Mouse (Mus musculus): ENCODE results near the gene Pdlim5. TPM values are rescaled to one million over a fixed set of nuclear protein-coding genes. Genes with fewer than 3 reads are reported as not detected.
"Not testable (repeated sequence)": the region's sequence is repeated elsewhere in the genome, so short reads cannot be mapped to it uniquely, and the experiment has no call there.

Pdlim5 gene
- 100 to 1,000 TPM; 512 to 573 TPM for total RNA-seq (2021)
- long read RNA-seq, experiment 1, partial matches to known transcripts: 21 of 324 reads
- long read RNA-seq, experiment 1, other reads (novel, unspliced or antisense): 303 of 324 reads
- long read RNA-seq, experiment 2, full-length matches to known transcripts: 1 of 387 reads
- long read RNA-seq, experiment 2, partial matches to known transcripts: 13 of 387 reads
- long read RNA-seq, experiment 2, other reads (novel, unspliced or antisense): 373 of 387 reads

DNA sequence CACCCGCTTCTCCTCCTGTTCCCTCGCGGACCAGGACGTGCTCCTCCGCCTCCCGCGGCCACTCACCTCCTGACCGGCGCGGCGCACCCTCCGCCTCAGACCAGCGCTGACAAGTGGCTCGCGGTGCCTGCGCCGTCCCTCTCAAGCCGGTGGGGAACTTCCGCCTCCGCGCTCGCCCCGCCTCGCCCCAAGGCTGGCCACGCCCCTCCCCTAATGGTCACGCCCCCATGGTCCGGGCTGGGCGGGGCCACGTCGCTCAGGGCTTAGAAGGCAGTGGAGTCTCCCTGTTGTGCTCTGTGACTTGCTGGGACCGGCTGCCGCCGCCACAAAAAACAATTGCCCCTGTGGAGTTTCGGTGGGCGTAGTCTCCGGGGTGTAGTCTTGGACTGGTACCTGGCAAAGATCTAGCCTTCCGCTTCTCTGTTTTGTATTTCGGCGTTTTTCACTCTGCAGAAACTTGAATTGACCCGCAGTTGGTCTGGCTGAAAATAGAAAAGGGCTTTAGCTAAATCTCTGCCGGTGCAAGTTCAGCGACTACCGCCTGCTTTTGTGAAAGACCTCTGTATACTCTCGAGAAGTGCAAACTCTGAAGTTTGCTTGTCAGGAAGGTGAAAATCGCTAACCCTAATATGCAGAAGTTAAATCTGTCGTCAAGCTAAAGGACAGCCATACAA lies at the start of gene Pdlim5:
TSS of gene Pdlim5 (minus strand) at position 177 of the 674 bp plus-strand sequence.
- DNase-seq: peak; percentile 94 to 97
- intact Hi-C loops (cut with DNase I): loop anchor here (2.0 kb wide), 1 partner anchor 47 kb away; no protein-coding TSS in a partner anchor

DNA sequence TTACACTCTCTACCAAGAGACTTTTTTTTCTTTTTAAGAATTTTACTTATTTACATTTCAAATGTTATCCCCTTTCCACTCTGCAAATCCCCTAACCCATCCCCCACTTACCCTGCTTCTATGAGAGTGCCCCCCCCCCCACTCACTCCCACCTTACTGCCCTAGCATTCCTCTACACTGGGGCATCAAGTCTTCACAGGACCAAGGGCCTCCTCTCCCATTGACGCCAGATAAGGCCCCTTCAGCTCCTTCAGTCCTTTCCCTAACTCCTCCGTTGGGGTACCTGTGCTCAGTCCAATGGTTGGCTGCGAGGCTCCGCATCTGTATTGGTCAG lies 48.2 kb upstream of the Pdlim5 start:
- no peak for DNase-seq
- intact Hi-C loops (cut with DNase I): loop anchor here (2.0 to 5.0 kb wide), 3 partner anchors 49 to 149 kb away; partner anchors contain the start of gene Pdlim5

DNA sequence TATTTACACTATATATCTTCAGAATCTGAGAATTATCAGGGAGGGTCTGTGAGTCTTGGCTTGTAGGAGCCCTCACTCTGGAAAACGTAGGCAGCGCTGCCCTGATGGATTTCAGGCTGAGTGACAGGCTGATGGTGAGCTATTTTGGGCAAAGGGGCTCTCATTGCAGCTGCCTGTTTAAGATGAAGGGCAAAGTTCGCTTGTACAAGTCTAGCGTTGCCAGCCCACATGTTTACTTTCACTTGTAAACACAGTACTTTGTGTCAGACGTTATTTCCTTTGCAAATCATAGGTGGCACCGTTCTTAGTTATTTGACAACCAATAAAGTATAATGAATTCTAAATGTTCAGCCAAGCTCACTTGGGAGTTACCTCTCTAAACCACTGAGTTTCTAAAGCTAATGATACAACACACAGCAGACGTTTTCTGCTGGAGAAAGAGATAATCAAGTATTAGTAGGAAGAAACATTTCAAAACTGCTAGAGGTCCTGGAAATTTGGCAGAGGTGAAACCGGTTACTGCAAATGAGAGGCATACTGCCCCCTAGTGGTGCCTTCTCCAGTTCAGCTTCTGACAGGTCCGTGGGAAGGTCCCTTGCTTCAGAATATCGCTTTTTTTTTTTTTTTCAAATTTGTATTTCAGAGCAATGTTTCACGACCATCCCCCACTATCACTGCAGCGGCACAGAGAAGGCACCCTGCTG lies 47.7 kb upstream of the Pdlim5 start:
- intact Hi-C loops (cut with DNase I): loop anchor here (2.0 to 5.0 kb wide), 2 partner anchors 48 to 71 kb away; partner anchors contain the start of gene Pdlim5
- peak; percentile 68 to 89 for DNase-seq

DNA sequence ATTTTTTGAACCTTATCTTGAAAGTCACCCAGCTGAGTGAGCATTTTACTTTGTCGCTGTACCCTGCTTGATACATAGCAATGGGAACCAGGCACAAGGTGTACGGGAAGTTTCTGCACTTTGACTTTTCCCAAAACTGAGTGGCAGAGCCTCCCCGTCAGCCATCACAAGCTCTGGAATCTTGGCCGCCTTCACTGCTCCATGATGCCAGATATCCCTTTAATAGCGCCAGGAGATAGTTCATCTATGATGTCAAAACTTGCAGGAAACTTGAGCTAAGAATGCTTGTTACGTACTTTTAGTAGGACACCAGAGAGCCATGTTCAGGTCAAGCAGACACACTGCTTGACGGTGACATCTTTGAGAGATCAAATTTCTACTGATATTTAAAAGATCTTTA lies 46.7 kb upstream of the Pdlim5 start:
- intact Hi-C loops (cut with DNase I): loop anchor here (2.0 to 5.0 kb wide), 2 partner anchors 47 to 70 kb away; partner anchors contain the start of gene Pdlim5
- DNase-seq: peak in 1 of 2 experiments; percentile 31

DNA sequence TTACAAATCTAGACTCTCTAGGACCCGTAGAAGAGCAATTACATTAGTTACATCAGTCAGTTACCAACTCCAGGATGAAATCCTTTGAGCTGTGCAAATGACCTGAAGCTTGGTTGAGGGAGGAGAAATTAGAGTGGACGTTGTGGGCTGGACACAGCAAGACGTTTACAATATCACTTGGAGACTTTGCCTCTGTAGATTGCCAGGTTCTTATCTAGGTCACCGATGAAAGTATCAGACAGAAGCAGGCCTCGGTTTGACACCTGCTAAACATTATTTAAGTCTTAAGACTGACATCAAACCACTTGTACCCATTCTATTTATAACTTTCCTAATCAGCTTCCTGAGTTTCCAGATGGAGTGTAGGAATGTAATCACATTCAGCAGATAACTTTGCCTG lies 45.6 kb upstream of the Pdlim5 start:
- intact Hi-C loops (cut with DNase I): loop anchor here (5.0 kb wide), 1 partner anchor 69 kb away; no protein-coding TSS in a partner anchor
- DNase-seq: no peak

DNA sequence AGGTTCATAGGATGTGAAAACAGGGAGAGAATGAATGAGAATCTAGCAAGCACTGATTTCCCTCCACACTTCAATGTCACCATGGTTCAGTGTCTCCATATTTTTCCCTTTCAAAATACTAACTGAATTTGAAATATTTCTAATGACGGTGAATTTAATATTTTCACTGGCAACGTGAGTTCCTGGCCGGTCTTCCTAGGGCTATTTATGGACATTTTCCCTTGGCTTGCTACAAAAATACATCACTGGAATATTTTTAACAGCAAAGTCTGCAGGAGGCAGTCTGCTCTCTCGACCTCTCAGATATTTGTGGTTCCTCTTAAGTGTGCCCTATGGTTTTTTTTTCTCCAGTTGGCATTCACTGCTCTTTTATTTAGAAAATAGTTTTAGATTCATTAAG lies 44.7 kb upstream of the Pdlim5 start:
- intact Hi-C loops (cut with DNase I): loop anchor here (5.0 kb wide), 1 partner anchor 68 kb away; no protein-coding TSS in a partner anchor
- DNase-seq: no peak

DNA sequence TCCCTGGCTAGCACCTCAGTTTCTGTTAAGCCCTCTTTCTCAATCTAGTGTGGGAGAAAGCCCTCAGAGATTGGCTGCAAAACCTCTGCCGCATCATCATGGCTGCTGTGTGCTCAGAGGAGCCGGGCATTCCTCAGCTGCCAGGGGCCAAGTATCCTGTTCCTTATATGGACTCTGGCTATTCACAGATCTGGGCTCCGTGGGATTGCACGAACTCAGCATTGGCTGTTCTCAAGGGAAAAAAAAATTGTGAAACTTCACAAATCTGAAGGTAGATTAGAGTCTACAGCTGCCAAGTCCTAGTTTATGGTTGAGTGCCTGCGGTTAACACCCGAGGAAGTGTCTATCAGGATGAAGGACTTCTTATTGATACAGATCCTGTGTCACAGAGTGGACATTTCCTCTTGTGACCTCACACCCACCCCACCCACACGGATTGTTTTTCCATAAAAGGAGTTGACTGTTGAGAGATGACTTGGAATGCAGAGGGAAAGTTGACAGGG lies 44.1 kb upstream of the Pdlim5 start:
- peak in 1 of 2 experiments; percentile 39 for DNase-seq
- intact Hi-C loops (cut with DNase I): loop anchor here (5.0 kb wide), 1 partner anchor 67 kb away; no protein-coding TSS in a partner anchor

DNA sequence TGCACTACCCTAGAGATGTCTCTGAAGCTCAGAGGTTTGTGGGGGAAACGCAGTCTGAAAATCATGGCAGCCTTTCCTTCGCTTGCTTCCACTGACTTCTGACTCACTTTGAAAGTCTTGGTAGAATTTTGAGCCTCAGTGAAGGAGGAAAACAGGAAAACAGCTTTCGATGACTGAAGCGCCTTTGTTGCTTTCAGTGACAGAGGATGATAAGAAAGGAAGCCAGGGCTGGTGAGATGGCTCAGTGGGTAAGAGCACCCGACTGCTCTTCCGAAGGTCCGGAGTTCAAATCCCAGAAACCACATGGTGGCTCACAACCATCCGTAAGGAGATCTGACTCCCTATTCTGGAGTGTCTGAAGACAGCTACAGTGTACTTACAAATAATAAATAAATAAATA lies 43.1 kb upstream of the Pdlim5 start:
- DNase-seq; intact Hi-C loops (cut with DNase I): not testable (repeated sequence)

DNA sequence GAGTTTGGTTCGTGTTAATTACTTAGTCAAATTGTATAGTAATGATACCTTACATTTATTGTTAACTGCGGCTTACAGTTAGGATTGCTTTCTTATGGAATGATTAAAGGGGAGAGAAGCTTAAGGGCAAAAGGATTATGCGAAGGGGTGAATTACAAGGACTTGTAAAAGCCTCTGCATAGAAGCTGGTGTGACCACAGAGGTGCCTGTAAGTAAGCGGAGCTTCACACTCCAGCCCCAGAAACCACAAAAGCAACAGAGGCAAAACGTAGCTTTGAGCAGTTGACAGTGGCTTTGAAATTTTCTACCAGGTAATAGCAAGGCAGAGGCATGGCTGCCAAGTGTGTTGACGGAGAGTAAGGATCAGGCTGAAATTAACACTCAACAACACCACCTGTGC lies 41.3 kb upstream of the Pdlim5 start:
- DNase-seq: no peak
- intact Hi-C loops (cut with DNase I): no loop called here

DNA sequence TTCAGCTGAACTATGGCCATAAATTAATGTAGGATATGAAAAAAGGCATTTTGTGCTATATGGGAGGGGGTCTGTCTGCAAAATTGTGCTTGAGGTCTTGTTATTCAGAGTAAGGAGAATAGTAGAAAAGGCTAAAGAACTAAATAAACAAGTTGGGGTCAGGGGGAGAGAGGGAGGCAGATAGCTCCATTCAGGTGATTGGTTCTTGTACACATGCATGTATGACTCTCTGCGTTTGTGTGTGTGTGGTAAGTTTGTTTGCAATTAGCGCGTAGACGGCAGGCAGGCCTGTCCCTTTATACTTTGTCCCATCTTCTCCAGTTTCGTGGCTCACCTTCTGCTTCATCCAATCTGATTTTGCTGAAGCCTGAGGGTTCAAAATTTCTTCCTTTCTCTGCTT lies 40.7 kb upstream of the Pdlim5 start:
- DNase-seq: no peak

DNA sequence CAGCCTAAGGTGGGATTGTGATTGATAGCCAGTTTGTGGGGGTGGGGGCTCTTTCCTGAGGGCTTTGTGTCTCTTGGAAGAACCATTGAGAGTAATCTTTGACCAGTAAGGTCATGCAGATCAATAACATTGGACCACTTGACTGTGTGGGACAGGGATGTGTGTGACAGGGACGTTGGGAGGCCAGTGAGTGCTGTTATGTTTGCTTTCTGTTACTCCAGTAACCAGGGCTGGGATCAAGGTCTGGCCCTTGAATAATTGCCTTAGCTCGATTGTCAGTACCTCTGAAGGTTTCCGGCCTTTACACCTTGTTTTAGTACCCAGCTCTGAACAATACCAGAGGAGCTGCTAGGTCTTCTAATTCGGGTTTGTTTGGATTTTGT lies 39.3 kb upstream of the Pdlim5 start:
- DNase-seq: no peak
- intact Hi-C loops (cut with DNase I): no loop called here

More for the DNA sequence above, 40.7 kb upstream of the Pdlim5 start:
- intact Hi-C loops (cut with DNase I): no loop called here

DNA sequence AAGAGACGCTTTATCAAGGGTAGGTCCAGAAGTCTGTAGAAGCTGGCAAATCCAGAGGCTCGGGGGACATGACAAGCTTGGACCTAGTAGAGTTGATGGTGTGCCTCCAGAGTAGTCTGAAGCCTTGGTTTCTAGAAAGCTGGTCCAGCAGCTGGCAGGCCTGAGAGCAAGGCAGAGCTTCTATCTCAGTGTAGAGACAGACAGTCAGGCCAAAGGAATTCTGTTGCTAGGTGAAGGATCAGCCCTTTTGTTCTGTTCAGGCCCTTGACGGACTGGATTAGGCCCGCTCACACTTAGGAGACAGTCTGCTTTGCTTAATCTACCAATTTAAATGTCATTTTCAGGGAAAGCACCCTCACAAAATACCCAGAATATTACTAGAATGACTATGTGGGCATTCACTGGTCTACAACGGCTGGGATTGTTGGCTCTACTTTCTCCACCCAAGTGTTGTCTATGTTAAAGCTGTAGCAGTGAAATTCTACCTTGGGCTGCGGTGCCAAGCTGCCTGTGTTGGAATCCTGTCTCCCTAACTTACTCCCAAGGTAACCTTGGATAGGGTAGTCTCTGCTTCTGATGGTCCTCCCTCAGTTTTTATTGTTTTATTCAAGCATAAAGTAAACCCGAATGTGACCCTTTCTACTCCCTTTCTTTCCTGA lies 38.8 kb upstream of the Pdlim5 start:
- DNase-seq: no peak
- intact Hi-C loops (cut with DNase I): no loop called here

DNA sequence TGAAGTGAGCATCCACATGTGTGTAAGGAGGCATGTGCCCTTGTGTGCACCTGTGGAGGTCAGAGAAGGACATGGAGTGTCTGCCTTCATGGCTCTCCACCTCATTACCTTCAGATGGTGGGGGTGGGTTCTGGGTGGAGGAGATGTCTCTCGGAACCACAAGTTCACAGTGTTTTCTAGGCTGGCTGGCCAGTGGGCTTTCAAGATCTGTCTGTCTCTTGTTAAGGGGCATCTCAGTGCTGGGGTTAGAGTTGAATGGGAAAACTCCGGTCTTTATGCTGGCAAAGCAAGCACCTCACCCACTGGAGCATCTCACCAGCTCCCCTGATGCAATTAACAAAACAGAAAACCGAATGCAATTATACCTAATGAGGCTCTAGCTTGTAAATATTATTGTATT lies 36.0 kb upstream of the Pdlim5 start:
- DNase-seq: no peak
- intact Hi-C loops (cut with DNase I): no loop called here

DNA sequence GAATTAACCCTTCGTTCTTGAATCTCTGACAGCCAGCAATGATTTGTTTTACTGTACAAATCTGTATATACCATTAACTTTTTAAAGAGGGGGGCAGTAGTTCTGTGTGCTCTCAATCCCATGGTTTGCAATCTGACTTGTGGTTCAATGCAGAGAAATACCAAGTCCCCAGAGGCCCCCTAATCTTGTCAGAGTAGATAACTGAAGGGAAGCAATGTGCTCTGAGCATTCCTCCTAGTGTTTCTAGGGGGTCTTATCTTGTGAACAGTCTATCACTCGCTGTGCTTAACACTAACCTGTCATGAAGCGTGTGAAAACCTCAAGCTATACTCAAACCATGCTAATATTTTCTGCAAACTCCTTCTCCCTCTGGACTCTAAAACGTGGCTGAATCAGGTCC lies 34.6 kb upstream of the Pdlim5 start:
- no peak for DNase-seq
- intact Hi-C loops (cut with DNase I): no loop called here

DNA sequence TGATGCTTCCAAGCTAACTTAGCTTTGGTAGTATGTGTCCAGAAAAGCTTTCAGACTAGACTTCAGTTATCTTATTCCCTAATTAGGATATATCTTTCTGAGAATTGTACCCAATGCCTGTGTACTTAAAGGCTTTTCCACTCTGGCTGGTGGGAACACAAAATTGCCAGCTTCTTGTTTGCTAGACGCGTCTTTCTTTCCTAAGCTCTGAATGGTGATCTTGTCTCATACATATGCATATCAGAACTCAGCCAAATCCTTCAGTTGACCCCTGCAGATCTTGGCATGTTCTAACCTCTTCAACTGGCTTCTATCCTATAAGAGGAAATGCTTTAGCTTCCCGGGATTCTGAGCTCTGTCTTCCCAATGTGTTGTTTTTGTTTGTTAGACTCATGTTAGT lies 31.3 kb upstream of the Pdlim5 start:
- intact Hi-C loops (cut with DNase I): no loop called here
- DNase-seq: no peak

DNA sequence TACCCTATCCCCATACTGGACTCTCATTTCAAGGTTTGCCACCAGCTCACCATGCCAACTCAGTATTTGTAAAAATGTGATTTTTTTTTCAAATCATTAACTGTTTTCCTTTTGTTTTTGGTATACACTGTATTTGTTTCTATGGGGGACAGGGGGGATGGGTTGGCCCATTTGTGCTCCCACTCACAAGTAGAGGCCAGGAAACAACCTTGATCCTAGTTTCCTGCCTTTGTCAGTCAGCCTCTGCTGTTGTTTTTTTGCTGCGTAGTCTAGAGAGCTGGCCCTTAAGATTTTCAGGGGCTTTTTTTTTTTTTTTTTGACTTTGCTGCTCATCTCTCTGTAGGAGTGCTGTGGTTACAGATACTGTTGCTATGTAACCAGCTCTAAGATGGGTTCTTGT lies 28.6 kb upstream of the Pdlim5 start:
- intact Hi-C loops (cut with DNase I): no loop called here
- no peak for DNase-seq

DNA sequence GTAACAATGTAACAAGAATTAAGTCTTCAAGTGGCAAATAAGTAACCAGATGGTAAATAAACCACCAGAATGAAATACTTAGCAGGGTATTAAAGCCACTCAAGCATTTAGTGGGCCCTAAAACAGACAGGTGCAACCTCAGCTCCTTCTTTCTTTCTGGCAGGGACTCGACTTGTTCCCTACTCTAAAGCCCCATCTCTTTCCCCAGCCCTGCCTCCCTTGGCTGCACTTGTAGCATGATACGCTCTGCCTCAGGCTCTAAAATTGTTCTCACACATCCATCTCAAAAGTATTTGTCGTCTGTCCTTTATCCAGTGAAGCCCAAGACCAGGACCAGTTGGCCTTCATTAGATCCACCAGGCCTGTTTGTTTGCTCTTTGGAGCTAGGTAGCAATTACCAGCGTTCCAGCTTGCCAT lies 28.0 kb upstream of the Pdlim5 start:
- no peak for DNase-seq
- intact Hi-C loops (cut with DNase I): no loop called here

DNA sequence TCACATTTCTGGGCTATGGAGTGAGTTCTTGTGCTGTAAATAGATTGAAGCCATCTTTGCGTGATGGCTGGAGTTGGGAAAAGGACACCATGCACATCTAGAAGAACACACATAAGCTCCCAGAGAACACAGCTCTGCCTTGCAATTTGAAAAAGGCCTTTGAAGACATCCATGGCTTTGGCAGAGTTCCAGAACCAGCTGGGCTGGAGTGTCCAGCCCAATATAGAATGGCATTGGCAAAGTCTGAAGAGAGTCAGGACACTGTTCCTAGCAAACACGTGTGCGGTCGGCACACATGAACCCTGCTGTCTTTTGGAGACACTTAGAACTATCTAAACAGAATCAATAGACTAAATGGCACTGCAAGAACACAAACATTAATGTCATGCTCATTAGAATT lies 26.7 kb upstream of the Pdlim5 start:
- no peak for DNase-seq
- intact Hi-C loops (cut with DNase I): no loop called here

DNA sequence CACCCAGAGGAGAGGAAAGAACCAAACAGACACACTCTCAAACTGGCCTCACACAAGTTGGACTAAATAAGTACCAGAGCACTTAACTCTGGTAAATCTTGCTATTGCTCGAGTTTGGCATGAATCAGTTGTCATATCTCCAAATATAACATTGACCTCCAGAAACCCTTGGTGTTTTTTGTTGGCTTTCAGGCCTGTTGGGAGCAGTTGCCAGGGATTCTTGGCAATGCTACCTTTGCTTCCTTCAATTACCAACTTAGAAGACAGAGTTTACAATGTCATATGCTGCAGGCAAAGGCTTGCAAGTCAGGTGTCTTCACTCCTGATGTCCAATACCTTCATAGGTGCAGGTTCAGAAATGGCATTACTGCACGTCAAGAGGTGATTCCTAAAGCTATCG lies 26.0 kb upstream of the Pdlim5 start:
- intact Hi-C loops (cut with DNase I): no loop called here
- no peak for DNase-seq

DNA sequence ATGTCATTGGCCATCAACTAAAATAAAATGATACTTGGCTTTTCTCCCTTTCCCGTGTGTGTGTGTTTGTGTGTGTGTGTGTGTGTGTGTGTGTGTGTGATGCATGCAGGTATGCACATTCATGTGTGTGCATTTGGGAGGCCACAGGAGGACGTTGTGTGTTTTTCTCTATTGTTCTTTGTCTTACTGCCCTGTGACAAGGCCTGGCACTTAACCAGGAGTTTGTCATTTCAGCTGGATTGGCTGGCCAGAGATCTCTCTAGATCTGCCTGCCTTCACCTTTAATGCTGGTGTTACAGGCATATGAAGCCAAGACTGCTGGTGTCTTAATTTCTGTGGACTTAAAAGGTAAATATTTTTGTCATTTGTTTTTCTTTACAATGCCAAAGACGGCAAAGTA lies 22.5 kb upstream of the Pdlim5 start:
- no peak for DNase-seq

More for the DNA sequence above, 22.5 kb upstream of the Pdlim5 start:
- intact Hi-C loops (cut with DNase I): no loop called here

All from gastrocnemius, postnatal 36 days (tissue).